Comparison of ENCODE assay signal across 10 mouse cellular contexts in the genomic region with DNA sequence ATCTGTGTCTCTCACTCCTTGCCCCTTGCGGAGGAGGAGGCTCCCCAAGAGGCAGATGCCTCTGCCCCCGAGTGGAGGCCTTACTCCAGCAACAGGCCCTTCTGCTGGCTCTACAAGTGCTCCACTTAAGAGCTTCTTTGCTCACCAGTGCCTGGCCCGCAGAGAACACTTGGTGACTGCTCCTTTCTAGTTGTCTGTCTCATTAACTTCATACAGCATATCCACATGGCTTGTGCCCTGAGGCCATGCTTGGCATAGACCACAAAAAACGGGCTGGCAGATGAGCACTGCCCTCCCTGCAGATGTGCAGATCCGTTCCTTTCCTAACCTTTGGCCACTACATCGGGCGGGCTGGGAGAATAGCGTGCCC. TPM values are rescaled to one million over a fixed set of nuclear protein-coding genes. Genes with fewer than 3 reads are reported as not detected.
DNase-seq lines count a peak whose midpoint lies in the region; ATAC-seq and TF ChIP-seq lines count a peak whose summit lies in the region.
"Had no signal": no experiment of that assay in that cellular context is flagged by ENCODE, and none has a peak within 500 bp of the region (broad histone marks: within the 10 kb centered on the region; RNA-seq: fewer than 3 reads in every experiment).

No protein-coding gene starts in this region.

- intact Hi-C loops in heart, postnatal 25 days (cut with DNase I): no loop called here

- H3K36me3 ChIP-seq in heart, embryonic 12.5 days: no peaks in the 10 kb centered on the region
- H3K36me3 ChIP-seq in ES-E14 (ENCODE audit: control insufficient read depth, insufficient read depth, low read length, poor library complexity, severe bottlenecking): no peaks in the 10 kb centered on the region
- H3K36me3 ChIP-seq in hindbrain, embryonic 10.5 days: no peaks in the 10 kb centered on the region
- no peaks in the 10 kb centered on the region for H3K36me3 ChIP-seq in midbrain, embryonic 11.5 days (ENCODE audit: control insufficient read depth, insufficient read depth, low read length)
- H3K36me3 ChIP-seq: liver, embryonic 15.5 days had no signal

- peak overlapping the region; percentile 91 for H3K4me2 ChIP-seq in heart, embryonic 12.5 days
- peak overlapping the region; percentile 57; the same call in 1 of the 2 replicates for H3K4me2 ChIP-seq in midbrain, embryonic 11.5 days

- whole genome bisulfite sequencing in heart, embryonic 12.5 days: 61% methylated on average over 8 of the region's 8 CpGs
- WGBS in hindbrain, embryonic 10.5 days: 67% methylated on average over 8 of the region's 8 CpGs
- WGBS in midbrain, embryonic 11.5 days: 51% methylated on average over 8 of the region's 8 CpGs

- no peak for ATAC-seq in heart, embryonic 12.5 days (ENCODE audit: insufficient number of reproducible peaks, low FRiP score)
- no peak for ATAC-seq in midbrain, embryonic 11.5 days (ENCODE audit: low FRiP score)
- no peak for ATAC-seq in monocyte, adult 5-6 weeks (replicated peaks; ENCODE audit: insufficient number of reproducible peaks, low FRiP score, low TSS enrichment, poor library complexity, severe bottlenecking)

- no peaks in the 10 kb centered on the region for H3K4me1 ChIP-seq in heart, embryonic 12.5 days (replicated peaks)
- H3K4me1 ChIP-seq in ES-E14 (ENCODE audit: control insufficient read depth in 2 of 2, insufficient read depth in 2 of 2, low read length in 2 of 2, poor library complexity in 1 of 2): no peaks in the 10 kb centered on the region
- H3K4me1 ChIP-seq in hindbrain, embryonic 10.5 days (replicated peaks): peaks cover 4% of the 10 kb centered on the region; the same call in 1 of the 2 replicates
- H3K4me1 ChIP-seq in midbrain, embryonic 11.5 days (ENCODE audit: control insufficient read depth, insufficient read depth, low read length): no peaks in the 10 kb centered on the region
- H3K4me1 ChIP-seq: liver, embryonic 15.5 days had no signal

- H3K27me3 ChIP-seq in heart, embryonic 12.5 days (replicated peaks): peaks cover 38% of the 10 kb centered on the region
- H3K27me3 ChIP-seq in hindbrain, embryonic 10.5 days (ENCODE audit: insufficient read depth, poor library complexity, severe bottlenecking): peaks cover 48% of the 10 kb centered on the region
- H3K27me3 ChIP-seq in midbrain, embryonic 11.5 days (ENCODE audit: control insufficient read depth, insufficient read depth, low read length): peaks cover 11% of the 10 kb centered on the region; the same call in 1 of the 2 replicates

- in situ Hi-C loops in ES-E14 (cut with MboI; ENCODE audit: low sequenced_read_pairs in 2 of 2, unreplicated experiment in 2 of 2): no loop called here

- no peak overlapping the region; the same call in 1 of the 2 replicates for H3K9ac ChIP-seq in heart, embryonic 12.5 days
- H3K9ac ChIP-seq in ES-E14 (ENCODE audit: insufficient read depth, low read depth, low read length, poor library complexity, severe bottlenecking): no peak overlapping the region
- peak overlapping the region; percentile 64; the same call in 1 of the 2 replicates for H3K9ac ChIP-seq in midbrain, embryonic 11.5 days (ENCODE audit: low read length)
- H3K9ac ChIP-seq: liver, embryonic 15.5 days had no signal

- H3K27ac ChIP-seq in heart, embryonic 12.5 days (ENCODE audit: poor library complexity, severe bottlenecking): no peak overlapping the region
- no peak overlapping the region for H3K27ac ChIP-seq in ES-E14 (ENCODE audit: insufficient read depth, low read depth, low read length, poor library complexity, severe bottlenecking)
- peak overlapping the region; percentile 84; the same call in 1 of the 2 replicates for H3K27ac ChIP-seq in hindbrain, embryonic 10.5 days
- no peak overlapping the region for H3K27ac ChIP-seq in midbrain, embryonic 11.5 days (ENCODE audit: low read depth, low read length)
- H3K27ac ChIP-seq: liver, embryonic 15.5 days had no signal

- no peak for DNase-seq in heart, postnatal 25 days (ENCODE audit: low spot score)
- no peak for DNase-seq in ES-E14 (ENCODE audit: low read depth, low spot score)
- no peak for DNase-seq in hindbrain, embryonic 10.5 days (ENCODE audit: low spot score)
- peak; percentile 73 for DNase-seq in midbrain, embryonic 11.5 days (ENCODE audit: low spot score, missing footprints)
- no peak for DNase-seq in ovary, adult 18-20 months (ENCODE audit: low spot score)
- no peak for DNase-seq in left cerebral cortex, adult 11 months (ENCODE audit: low spot score)

- no peaks in the 10 kb centered on the region for H3K9me3 ChIP-seq in heart, embryonic 12.5 days (replicated peaks)
- no peaks in the 10 kb centered on the region for H3K9me3 ChIP-seq in ES-E14 (ENCODE audit: control insufficient read depth, insufficient read depth, low read depth, low read length)
- no peaks in the 10 kb centered on the region for H3K9me3 ChIP-seq in hindbrain, embryonic 10.5 days
- H3K9me3 ChIP-seq in midbrain, embryonic 11.5 days (ENCODE audit: control insufficient read depth, low read length): no peaks in the 10 kb centered on the region
- H3K9me3 ChIP-seq: liver, embryonic 15.5 days had no signal

- peak overlapping the region; percentile 66 for H3K4me3 ChIP-seq in heart, embryonic 12.5 days
- peak overlapping the region; percentile 7 to 75; a peak in 1 of 4 replicates for H3K4me3 ChIP-seq in ES-E14 (ENCODE audit: insufficient read depth in 1 of 2, low read depth in 1 of 2, low read length in 2 of 2, poor library complexity in 1 of 2, severe bottlenecking in 1 of 2)
- H3K4me3 ChIP-seq in hindbrain, embryonic 10.5 days: peak overlapping the region; percentile 67; the same call in 1 of the 2 replicates
- peak overlapping the region; percentile 44 for H3K4me3 ChIP-seq in midbrain, embryonic 11.5 days (ENCODE audit: low read depth, low read length)

TF ChIP-seq in ES-E14, 5 proteins besides CTCF, POLR2A, EP300 and RAD21:
- no peak for TF ChIP-seq CHD2 (IDR thresholded peaks at IDR 0.05; ENCODE audit: low read depth, low read length)
- TF ChIP-seq HCFC1 (IDR thresholded peaks at IDR 0.05; ENCODE audit: borderline replicate concordance, insufficient read depth, low read length): no peak
- TF ChIP-seq ZNF384 (IDR thresholded peaks at IDR 0.05; ENCODE audit: low read depth, low read length): no peak
- no peak for TF ChIP-seq MAFK (IDR thresholded peaks at IDR 0.05; ENCODE audit: insufficient read depth, low read depth, low read length)
- TF ChIP-seq ZC3H11A (IDR thresholded peaks at IDR 0.05; ENCODE audit: borderline replicate concordance, low read depth, low read length): no peak

RNA-seq across cellular contexts. Expression of a gene that starts 6.2 kb away (rescaled TPM):
- polyA plus RNA-seq in heart, embryonic 12.5 days (2016; fragmentation: Nextera tagmentation; extraction: Ambion mirVana): not detected in 2 replicates
- total RNA-seq in heart, postnatal 25 days (2021): not detected
- not detected in 2 replicates for total RNA-seq in ES-E14 (2012; rRNA removed)
- polyA plus RNA-seq in hindbrain, embryonic 10.5 days (2016; fragmentation: Nextera tagmentation; extraction: Ambion mirVana): not detected in 2 replicates
- polyA plus RNA-seq in midbrain, embryonic 11.5 days (2014; fragmentation: Nextera tagmentation; extraction: Ambion mirVana): not detected in 2 replicates
- total RNA-seq in monocyte, adult 5-6 weeks (2017): not detected in 3 replicates
- total RNA-seq: gastrocnemius, postnatal 36 days had no signal
- polyA plus RNA-seq: liver, embryonic 15.5 days had no signal

RNA-seq across cellular contexts. Expression of a gene that starts 25.7 kb away (rescaled TPM):
- not detected in 2 replicates for polyA plus RNA-seq in heart, embryonic 12.5 days (2016; fragmentation: Nextera tagmentation; extraction: Ambion mirVana)
- not detected for total RNA-seq in heart, postnatal 25 days (2021)
- total RNA-seq in ES-E14 (2012; rRNA removed): not detected in 2 replicates
- not detected in 2 replicates for polyA plus RNA-seq in hindbrain, embryonic 10.5 days (2016; fragmentation: Nextera tagmentation; extraction: Ambion mirVana)
- not detected in 2 replicates for polyA plus RNA-seq in midbrain, embryonic 11.5 days (2014; fragmentation: Nextera tagmentation; extraction: Ambion mirVana)
- not detected in 3 replicates for total RNA-seq in monocyte, adult 5-6 weeks (2017)
- total RNA-seq: gastrocnemius, postnatal 36 days had no signal
- polyA plus RNA-seq: liver, embryonic 15.5 days had no signal

RNA-seq across cellular contexts. Expression of a gene that starts 25.9 kb away (rescaled TPM):
- polyA plus RNA-seq in heart, embryonic 12.5 days (2016; fragmentation: Nextera tagmentation; extraction: Ambion mirVana): 0.18 and 0.33 TPM in 2 replicates
- under 1 TPM in 1 of 2 experiments, not detected in 1; 0.34 TPM for total RNA-seq in heart, postnatal 25 days (2021)
- total RNA-seq in ES-E14 (2012; rRNA removed): 0.18 TPM in 1 of 2 replicates, not detected in the other
- polyA plus RNA-seq in hindbrain, embryonic 10.5 days (2016; fragmentation: Nextera tagmentation; extraction: Ambion mirVana): 0.30 and 0.58 TPM in 2 replicates
- polyA plus RNA-seq in midbrain, embryonic 11.5 days (2014; fragmentation: Nextera tagmentation; extraction: Ambion mirVana): 0.38 and 0.55 TPM in 2 replicates
- total RNA-seq in monocyte, adult 5-6 weeks (2017): not detected in 3 replicates
- total RNA-seq: gastrocnemius, postnatal 36 days had no signal
- polyA plus RNA-seq: liver, embryonic 15.5 days had no signal
